Mouse (Mus musculus): Measurements from ENCODE around the gene Ggta1.

- peak; percentile 34; the same call in 1 of the 2 replicates for TF ChIP-seq ETS1 (conservative IDR thresholded peaks at IDR 0.05; ENCODE audit: low read depth, low read length)
- no peak for TF ChIP-seq KAT2A (IDR thresholded peaks at IDR 0.05; ENCODE audit: insufficient replicate concordance, low read length)
- no peak for TF ChIP-seq NELFE (IDR thresholded peaks at IDR 0.05; ENCODE audit: low read depth, low read length)
Measured at GRCm38 (mm10) chr2:35448914-35449670, 13.9 kb downstream of the Ggta1 start.

Measured in CH12.LX (cell line).